Mouse (Mus musculus) MEL (cell line): ENCODE measurements at regions not wholly inside any gene's neighbourhood (a gene's known extent, or its start where the extent isn't known, plus 50 kb on each side); places are given as distances from the start of the nearest gene placed in this dataset.

Source experiments
- DNase-seq: peaks from one replicate; pipeline ENCODE4 v3.0.0; 2011; ENCODE audit warnings: low read depth, low spot score
- H3K27ac ChIP-seq: 2 replicates; pipeline ENCODE4 v1.5.1; 2012; ENCODE audit warnings: low read depth, mild to moderate bottlenecking, control low read depth, low read length, moderate library complexity; ENCODE audit not compliant: control insufficient read depth
- H3K27me3 ChIP-seq, 2 experiments: fragments of 150-350 bp in 1 of 2; sonication (generic) in 1 of 2; 2 replicates each; pipeline ENCODE4 v1.6.1; 2012; ENCODE audit warnings: low read length in 2 of 2, mild to moderate bottlenecking in 2 of 2, improper control_type of control experiment in 1 of 2, moderate library complexity in 1 of 2; ENCODE audit not compliant: insufficient read depth in 2 of 2, control insufficient read depth in 1 of 2
- H3K36me3 ChIP-seq, 2 experiments: 2 replicates each; pipeline ENCODE4 v1.6.1; 2012 to 2014; ENCODE audit warnings: low read length in 2 of 2, improper control_type of control experiment in 1 of 2, inconsistent platforms in 1 of 2, mild to moderate bottlenecking in 1 of 2; ENCODE audit not compliant: insufficient read depth in 2 of 2, control insufficient read depth in 1 of 2
- H3K4me1 ChIP-seq, 2 experiments: fragments of 150-350 bp in 1 of 2; sonication (generic) in 1 of 2; 2 replicates each; pipeline ENCODE4 v1.6.1; 2012; ENCODE audit warnings: low read length in 2 of 2, improper control_type of control experiment in 1 of 2, mild to moderate bottlenecking in 1 of 2; ENCODE audit not compliant: insufficient read depth in 2 of 2, control insufficient read depth in 1 of 2
- H3K4me3 ChIP-seq, 2 experiments: fragments of 150-350 bp in 1 of 2; sonication (generic) in 1 of 2; 2 replicates each; pipeline ENCODE4 v1.5.1; 2012; ENCODE audit warnings: low read depth in 2 of 2, low read length in 2 of 2, mild to moderate bottlenecking in 2 of 2, moderate library complexity in 2 of 2, control low read depth in 1 of 2, improper control_type of control experiment in 1 of 2; ENCODE audit not compliant: control insufficient read depth in 1 of 2, insufficient read depth in 1 of 2
- H3K79me2 ChIP-seq: 2 replicates; pipeline ENCODE4 v1.6.1; 2012; ENCODE audit warnings: mild to moderate bottlenecking, low read length, moderate library complexity; ENCODE audit not compliant: control insufficient read depth, poor library complexity, insufficient read depth
- H3K9ac ChIP-seq: 2 replicates; pipeline ENCODE4 v1.6.1; 2012; ENCODE audit warnings: low read depth, mild to moderate bottlenecking, control low read depth, low read length, moderate library complexity; ENCODE audit not compliant: control insufficient read depth, poor library complexity, severe bottlenecking
- H3K9me3 ChIP-seq: fragments of 150-350 bp; sonication (generic); replicated peaks from 2 replicates; pipeline ENCODE4 v1.6.1; 2012; ENCODE audit warnings: mild to moderate bottlenecking, low read length, improper control_type of control experiment, moderate library complexity; ENCODE audit not compliant: insufficient read depth
- BHLHE40 ChIP-seq: IDR thresholded peaks from 2 replicates; pipeline ENCODE4 v1.6.1; 2012; ENCODE audit warnings: low read depth, mild to moderate bottlenecking, inconsistent platforms, low read length, improper control_type of control experiment, borderline replicate concordance
- CHD1 ChIP-seq: IDR thresholded peaks from 2 replicates; pipeline ENCODE4 v1.6.1; 2012; ENCODE audit warnings: low read depth, mild to moderate bottlenecking, inconsistent platforms, low read length, improper control_type of control experiment
- EP300 ChIP-seq, 2 experiments: IDR thresholded peaks; 2 replicates each; pipeline ENCODE4 v1.6.1; 2011; ENCODE audit warnings: improper control_type of control experiment in 2 of 2, low read length in 2 of 2, low read depth in 1 of 2, mild to moderate bottlenecking in 1 of 2
- GABPA ChIP-seq: IDR thresholded peaks from 2 replicates; pipeline ENCODE4 v1.6.1; 2012; ENCODE audit warnings: low read depth, mild to moderate bottlenecking, inconsistent platforms, low read length, improper control_type of control experiment, moderate library complexity
- HCFC1 ChIP-seq: IDR thresholded peaks from 2 replicates; pipeline ENCODE4 v1.6.1; 2012; ENCODE audit warnings: low read depth, mild to moderate bottlenecking, inconsistent platforms, low read length, improper control_type of control experiment, moderate library complexity
- JUND ChIP-seq: IDR thresholded peaks from 2 replicates; pipeline ENCODE4 v1.6.1; 2011; ENCODE audit warnings: low read depth, mild to moderate bottlenecking, improper control_type of control experiment, low read length
- KAT2A ChIP-seq: conservative IDR thresholded peaks from 2 replicates; pipeline ENCODE4 v1.6.1; 2012; ENCODE audit warnings: low read depth, low read length, improper control_type of control experiment, inconsistent platforms
- MAFK ChIP-seq: IDR thresholded peaks from 2 replicates; pipeline ENCODE4 v1.6.1; 2011; ENCODE audit warnings: low read depth, mild to moderate bottlenecking, low read length, improper control_type of control experiment, borderline replicate concordance
- MEF2A ChIP-seq: IDR thresholded peaks from 2 replicates; pipeline ENCODE4 v1.6.1; 2014; ENCODE audit warnings: low read depth, mild to moderate bottlenecking, inconsistent platforms, low read length, improper control_type of control experiment; ENCODE audit not compliant: poor library complexity, insufficient replicate concordance, severe bottlenecking; ENCODE audit errors: extremely low read depth
- MXI1 ChIP-seq: IDR thresholded peaks from 2 replicates; pipeline ENCODE4 v1.6.1; 2011; ENCODE audit warnings: mild to moderate bottlenecking, low read depth, low read length, improper control_type of control experiment
- MYB ChIP-seq: IDR thresholded peaks from 2 replicates; pipeline ENCODE4 v1.6.1; 2011; ENCODE audit warnings: mild to moderate bottlenecking, low read depth, low read length, improper control_type of control experiment
- MYC ChIP-seq: IDR thresholded peaks from 2 replicates; pipeline ENCODE4 v1.6.1; 2011; ENCODE audit warnings: low read depth, mild to moderate bottlenecking, low read length, improper control_type of control experiment, moderate library complexity
- NELFE ChIP-seq: IDR thresholded peaks from 2 replicates; pipeline ENCODE4 v1.6.1; 2011; ENCODE audit warnings: low read depth, low read length, improper control_type of control experiment
- POLR2AphosphoS5 ChIP-seq: IDR thresholded peaks from 2 replicates; pipeline ENCODE4 v1.6.1; 2012; ENCODE audit warnings: low read depth, borderline replicate concordance, mild to moderate bottlenecking, inconsistent platforms, low read length, moderate library complexity, mixed read lengths
- RCOR1 ChIP-seq: IDR thresholded peaks from 2 replicates; pipeline ENCODE4 v1.6.1; 2012; ENCODE audit warnings: low read depth, mild to moderate bottlenecking, inconsistent platforms, low read length, improper control_type of control experiment
- SIN3A ChIP-seq: IDR thresholded peaks from 2 replicates; pipeline ENCODE4 v1.6.1; 2012; ENCODE audit warnings: low read length, improper control_type of control experiment, inconsistent platforms
- TBP ChIP-seq: IDR thresholded peaks from 2 replicates; pipeline ENCODE4 v1.8.0; 2011; ENCODE audit warnings: low read depth, low read length, improper control_type of control experiment
- TCF12 ChIP-seq: IDR thresholded peaks from 2 replicates; pipeline ENCODE4 v1.6.1; 2014; ENCODE audit warnings: low read depth, mild to moderate bottlenecking, inconsistent platforms, low read length, improper control_type of control experiment, moderate library complexity
- UBTF ChIP-seq: IDR thresholded peaks from 2 replicates; pipeline ENCODE4 v1.6.1; 2012; ENCODE audit warnings: low read depth, mild to moderate bottlenecking, inconsistent platforms, low read length, improper control_type of control experiment, moderate library complexity, borderline replicate concordance; ENCODE audit not compliant: insufficient read depth

- no peak overlapping the region for H3K4me3 ChIP-seq
- H3K9me3 ChIP-seq = no peaks in the 10 kb centered on the region
- DNase-seq = no peak
- TF ChIP-seq MXI1 (no peak), KAT2A (no peak), TBP (no peak), TCF12 (no peak), CHD1 (no peak), MAFK (no peak), UBTF (no peak)
- no peaks in the 10 kb centered on the region for H3K79me2 ChIP-seq
- no peaks in the 10 kb centered on the region for H3K27me3 ChIP-seq
- H3K27ac ChIP-seq = no peak overlapping the region
- no peak overlapping the region for H3K9ac ChIP-seq
- no peaks in the 10 kb centered on the region for H3K4me1 ChIP-seq
- no peaks in the 10 kb centered on the region for H3K36me3 ChIP-seq
Measured at GRCm38 (mm10) chr5:50457621-50458020, 398.8 kb upstream of the Adgra3 start.

- H3K9ac ChIP-seq = no peak overlapping the region
- no peak overlapping the region for H3K4me3 ChIP-seq
- no peaks in the 10 kb centered on the region for H3K9me3 ChIP-seq
- DNase-seq = no peak
- H3K4me1 ChIP-seq = no peaks in the 10 kb centered on the region
- no peaks in the 10 kb centered on the region for H3K27me3 ChIP-seq
- no peaks in the 10 kb centered on the region for H3K79me2 ChIP-seq
- TF ChIP-seq NELFE (no peak), EP300 (IDR thresholded peaks at IDR 0.05; ENCODE audit: low read depth in 1 of 2, low read length in 2 of 2) (no peak), SIN3A (no peak), HCFC1 (no peak), JUND (no peak), MYB (no peak), GABPA (no peak), RCOR1 (no peak), POLR2AphosphoS5 (no peak), MYC (no peak), MEF2A (no peak), BHLHE40 (no peak)
- H3K36me3 ChIP-seq = no peaks in the 10 kb centered on the region
- no peak overlapping the region for H3K27ac ChIP-seq
Measured at GRCm38 (mm10) chr5:50454387-50454786, 395.6 kb upstream of the Adgra3 start.
